Mouse (Mus musculus) intestine, postnatal 0 days (tissue): Measurements from ENCODE around the gene Sptssb. TPM values are rescaled to one million over a fixed set of nuclear protein-coding genes. Genes with fewer than 3 reads are reported as not detected.

Experiments used
- ATAC-seq: fragments of 200-750 bp; cut with Nextera tagmentation; 2 replicates; pipeline ENCODE4 v1.8.0; 2017; ENCODE audit warnings: mild to moderate bottlenecking, moderate TSS enrichment, moderate library complexity
- H3K27ac ChIP-seq: fragments of 300-500 bp; sonication (generic); 2 replicates; pipeline ENCODE4 v1.5.1; 2014; ENCODE audit warnings: mild to moderate bottlenecking, low read depth, low read length, moderate library complexity
- H3K27me3 ChIP-seq: fragments of 300-500 bp; sonication (generic); replicated peaks from 2 replicates; pipeline ENCODE4 v1.6.1; 2014; ENCODE audit warnings: low read length, mixed read lengths; ENCODE audit not compliant: control insufficient read depth, insufficient read depth
- H3K36me3 ChIP-seq: fragments of 300-500 bp; sonication (generic); 2 replicates; pipeline ENCODE4 v1.6.1; 2014; ENCODE audit warnings: mild to moderate bottlenecking, moderate library complexity; ENCODE audit not compliant: control insufficient read depth, insufficient read depth
- H3K4me1 ChIP-seq: fragments of 300-500 bp; sonication (generic); replicated peaks from 2 replicates; pipeline ENCODE4 v1.6.1; 2014; ENCODE audit warnings: antibody characterized with exemption, low read length, mixed read lengths; ENCODE audit not compliant: control insufficient read depth, insufficient read depth
- H3K4me2 ChIP-seq: fragments of 300-500 bp; sonication (generic); replicated peaks from 2 replicates; pipeline ENCODE4 v1.6.1; 2014; ENCODE audit warnings: low read depth, mild to moderate bottlenecking, moderate library complexity
- H3K4me3 ChIP-seq: fragments of 300-500 bp; sonication (generic); 2 replicates; pipeline ENCODE4 v1.5.1; 2014; ENCODE audit warnings: low read depth, low read length
- H3K9ac ChIP-seq: fragments of 300-500 bp; sonication (generic); 2 replicates; pipeline ENCODE4 v1.6.1; 2014; ENCODE audit warnings: mild to moderate bottlenecking, low read depth, low read length
- H3K9me3 ChIP-seq: fragments of 300-500 bp; sonication (generic); 2 replicates; pipeline ENCODE4 v1.6.1; 2016; ENCODE audit warnings: mixed run types; ENCODE audit not compliant: control insufficient read depth
- CTCF ChIP-seq: sonication (generic); IDR thresholded peaks from 2 replicates; pipeline ENCODE4 v1.5.1; 2016; ENCODE audit warnings: low read depth, mild to moderate bottlenecking, control low read depth, antibody characterized with exemption, moderate library complexity
- WGBS: fragments of 180-500 bp; shearing (Covaris S2); extraction: QIAGEN DNeasy Blood & Tissue Kit; methylation state at CpG from one replicate; pipeline ENCODE4 v1.1.7; 2014; 5-methylcytosine and 5-hydroxymethylcytosine counted together
- polyA plus RNA-seq: library from polyadenylated mRNA; unstranded; fragments of >200 nt; fragmentation: Nextera tagmentation; extraction: Ambion mirVana; gene quantifications from 2 replicates; pipeline ENCODE4 v1.2.1, GENCODE M21; 2015

Gene Sptssb
- polyA plus RNA-seq, 1 experiment from 2014 or later: 7.0 TPM

DNA sequence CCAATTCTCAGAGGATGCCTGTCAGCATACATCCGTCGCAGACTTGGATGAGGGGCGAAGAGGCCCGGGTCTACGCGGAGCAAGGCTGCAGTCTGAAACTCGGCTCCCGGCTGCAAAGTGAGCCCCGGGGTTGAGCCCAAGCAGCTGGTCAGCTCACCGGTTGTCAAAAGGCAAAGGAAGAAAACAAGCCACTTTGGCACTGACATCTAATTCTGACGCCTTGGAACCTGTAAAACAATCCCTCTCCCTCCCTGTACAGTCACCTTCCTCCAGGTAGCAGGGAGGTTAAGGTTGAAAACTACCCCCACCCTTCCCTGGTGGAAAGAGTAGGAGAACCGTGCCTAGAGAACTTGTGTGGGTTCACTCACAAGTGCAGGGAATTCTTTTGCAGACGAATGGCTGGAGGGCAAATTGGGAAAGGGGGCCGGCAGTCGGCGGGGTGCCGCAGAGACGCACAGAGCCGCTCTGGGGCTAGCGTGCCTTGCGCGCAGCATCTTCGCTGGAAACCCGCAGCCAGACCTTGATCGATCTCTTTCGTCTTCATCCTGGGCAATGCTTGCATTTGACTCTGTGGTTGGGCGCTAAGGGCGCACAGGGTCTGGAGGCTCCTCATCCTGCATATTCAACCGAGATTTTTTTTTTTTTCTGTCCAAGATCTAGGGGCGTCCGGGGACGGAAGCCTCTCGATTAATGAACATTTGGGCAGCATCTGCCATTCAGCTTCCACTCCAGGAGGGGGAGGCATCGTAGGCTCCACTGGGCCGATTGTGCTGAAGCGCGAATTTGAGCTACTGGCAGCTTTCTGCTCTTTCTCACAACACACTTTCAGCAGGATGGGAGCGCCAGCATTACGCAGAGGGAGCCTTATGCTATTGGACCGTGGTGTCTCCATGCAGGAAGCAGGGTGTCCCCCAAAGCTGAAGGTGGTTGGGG is 1.1 kb upstream of the Sptssb start:
- peak overlapping the region; percentile 57; the same call in 1 of the 2 replicates for H3K27ac ChIP-seq
- no peaks in the 10 kb centered on the region for H3K36me3 ChIP-seq
- ATAC-seq: no peak
- H3K4me2 ChIP-seq: peak overlapping the region; percentile 83
- under 1% methylated on average over 40 of the region's 40 CpGs for WGBS
- no peaks in the 10 kb centered on the region for H3K27me3 ChIP-seq
- peak overlapping the region; percentile 23; the same call in 1 of the 2 replicates for H3K9ac ChIP-seq
- H3K4me3 ChIP-seq: peak overlapping the region; percentile 41
- peak; percentile 61 for TF ChIP-seq CTCF
- peaks cover 3% of the 10 kb centered on the region; the same call in 1 of the 2 replicates for H3K4me1 ChIP-seq
- no peaks in the 10 kb centered on the region for H3K9me3 ChIP-seq

DNA sequence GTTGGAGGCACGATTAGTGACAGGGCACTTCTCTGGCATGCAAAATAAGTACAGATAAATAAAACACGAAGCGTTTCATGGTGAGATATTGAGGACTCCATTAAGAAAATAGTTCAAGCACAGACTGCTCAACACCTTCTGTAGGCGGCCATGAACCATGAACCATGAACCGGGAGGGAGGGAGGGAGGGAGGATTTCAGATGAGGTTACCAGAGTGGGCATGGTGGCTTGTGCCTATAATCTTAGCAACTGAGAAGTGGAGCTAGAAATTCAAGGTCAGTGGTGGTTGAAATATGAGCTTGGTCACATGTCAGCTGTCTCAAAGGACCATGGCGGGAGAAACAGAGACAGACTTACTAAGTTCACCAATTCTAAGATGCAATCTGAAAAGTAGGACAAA is 20.3 kb downstream of the Sptssb start:
- Histone ChIP-seq H3K9ac (no peak overlapping the region), H3K36me3 (no peaks in the 10 kb centered on the region), H3K4me1 (no peaks in the 10 kb centered on the region), H3K4me2 (no peak overlapping the region), H3K27ac (no peak overlapping the region), H3K27me3 (no peaks in the 10 kb centered on the region), H3K4me3 (no peak overlapping the region), H3K9me3 (no peaks in the 10 kb centered on the region)
- ATAC-seq: no peak
- 85% methylated on average over 6 of the region's 6 CpGs for WGBS
- TF ChIP-seq CTCF: no peak

DNA sequence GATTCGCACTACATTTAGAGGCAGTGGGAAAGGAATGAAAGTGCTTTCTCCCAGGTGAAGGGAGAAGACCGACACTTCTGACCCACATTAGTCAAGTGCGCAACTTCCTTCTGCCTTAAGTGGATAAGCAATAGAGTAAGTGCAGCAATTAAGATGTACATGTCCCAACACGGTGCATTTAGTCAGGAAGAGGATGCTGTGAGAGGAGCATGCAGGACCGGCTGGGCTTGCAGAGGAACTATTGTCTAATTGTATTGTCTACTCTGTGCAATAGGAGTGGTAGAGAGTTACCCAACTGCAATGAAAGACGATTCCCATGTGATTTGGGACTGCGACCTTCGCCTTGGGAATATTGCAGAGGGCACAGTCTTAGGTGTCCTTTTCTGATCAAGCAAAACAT is 30.2 kb downstream of the Sptssb start:
- Histone ChIP-seq H3K36me3 (no peaks in the 10 kb centered on the region), H3K4me3 (no peak overlapping the region), H3K9ac (no peak overlapping the region), H3K27me3 (no peaks in the 10 kb centered on the region), H3K4me1 (no peaks in the 10 kb centered on the region), H3K4me2 (no peak overlapping the region), H3K27ac (no peak overlapping the region), H3K9me3 (no peaks in the 10 kb centered on the region)
- no peak for TF ChIP-seq CTCF
- no peak for ATAC-seq
- WGBS: 88% methylated on average over 8 of the region's 8 CpGs

DNA sequence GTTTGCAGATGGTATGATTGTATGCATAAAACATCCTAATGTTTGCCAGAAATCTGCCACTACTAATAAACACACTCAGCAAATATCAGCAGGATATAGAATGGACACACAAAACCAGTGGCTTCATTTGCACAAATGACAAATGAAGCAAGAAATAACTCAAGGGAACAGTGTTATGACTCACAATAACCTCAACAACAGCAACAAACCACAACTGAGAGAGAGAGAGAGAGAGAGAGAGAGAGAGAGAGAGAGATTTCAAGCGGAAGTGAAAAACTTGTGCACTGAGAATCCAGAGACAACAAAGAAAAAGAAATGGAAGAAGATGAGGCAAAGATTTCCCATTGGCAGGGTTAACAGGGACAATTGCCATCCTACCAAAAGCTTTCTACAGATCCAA is 35.2 kb downstream of the Sptssb start:
- 84% methylated on average over 1 of the region's 1 CpGs for WGBS
- H3K36me3 ChIP-seq: no peaks in the 10 kb centered on the region

DNA sequence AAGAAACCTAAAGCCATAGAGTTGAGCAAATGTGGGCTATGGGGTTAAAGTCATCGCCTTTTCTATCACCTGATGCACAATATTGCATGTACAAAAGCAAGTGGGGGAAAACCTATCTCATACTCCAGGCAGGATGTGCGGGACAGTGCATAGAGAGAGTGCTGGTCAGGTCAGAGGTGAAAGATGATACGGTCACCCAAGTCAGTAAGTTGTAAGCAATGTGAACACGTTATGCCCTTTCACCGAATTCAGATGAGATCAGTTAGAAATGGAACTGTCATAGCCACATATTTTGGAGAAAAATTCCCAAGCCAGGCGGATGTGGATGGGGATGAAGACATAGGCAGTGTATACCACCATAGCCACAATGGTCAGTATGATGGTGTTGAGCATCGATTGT is 39.1 kb downstream of the Sptssb start:
- H3K36me3 ChIP-seq: no peaks in the 10 kb centered on the region
- whole genome bisulfite sequencing: 83% methylated on average over 7 of the region's 7 CpGs
- H3K4me1 ChIP-seq: no peaks in the 10 kb centered on the region
- no peak overlapping the region for H3K4me2 ChIP-seq
- no peaks in the 10 kb centered on the region for H3K9me3 ChIP-seq
- TF ChIP-seq CTCF: no peak
- no peak for ATAC-seq
- no peak overlapping the region for H3K27ac ChIP-seq
- H3K9ac ChIP-seq: no peak overlapping the region
- H3K4me3 ChIP-seq: no peak overlapping the region
- H3K27me3 ChIP-seq: no peaks in the 10 kb centered on the region

More for the DNA sequence above, 35.2 kb downstream of the Sptssb start:
- no peaks in the 10 kb centered on the region for H3K4me1 ChIP-seq
- no peak overlapping the region for H3K9ac ChIP-seq
- no peak overlapping the region for H3K4me2 ChIP-seq
- ATAC-seq: no peak
- no peak for TF ChIP-seq CTCF
- no peaks in the 10 kb centered on the region for H3K27me3 ChIP-seq
- no peak overlapping the region for H3K27ac ChIP-seq
- H3K9me3 ChIP-seq: no peaks in the 10 kb centered on the region
- H3K4me3 ChIP-seq: no peak overlapping the region

DNA sequence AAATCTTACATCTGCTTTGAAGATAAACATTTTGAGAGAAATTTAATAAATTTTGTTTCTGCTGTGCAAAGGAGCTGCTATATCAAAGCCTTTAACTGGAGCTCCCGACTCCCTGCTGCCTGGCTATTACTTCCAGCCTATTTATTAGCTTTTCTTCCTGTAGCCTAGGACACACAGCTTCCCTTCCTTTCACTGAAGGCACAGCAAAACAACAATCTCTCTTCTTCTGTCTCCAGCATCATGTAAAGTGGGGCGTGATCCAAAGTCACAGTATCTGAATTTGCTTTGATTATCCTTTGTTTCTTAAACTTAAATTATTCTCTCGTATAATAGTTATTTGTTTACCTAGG is 39.9 kb downstream of the Sptssb start:
- H3K9ac ChIP-seq: no peak overlapping the region
- H3K36me3 ChIP-seq: no peaks in the 10 kb centered on the region
- H3K4me2 ChIP-seq: no peak overlapping the region
- no peaks in the 10 kb centered on the region for H3K27me3 ChIP-seq
- 49% methylated on average over 3 of the region's 3 CpGs for WGBS
- no peak overlapping the region for H3K27ac ChIP-seq
- H3K4me1 ChIP-seq: no peaks in the 10 kb centered on the region
- no peak overlapping the region for H3K4me3 ChIP-seq
- no peak for TF ChIP-seq CTCF
- no peak for ATAC-seq
- no peaks in the 10 kb centered on the region for H3K9me3 ChIP-seq
